Mouse (Mus musculus) lung, postnatal 0 days (tissue): Measurements from ENCODE around the gene Csad.

Experiments
- CTCF ChIP-seq: IDR thresholded peaks from 2 replicates; pipeline ENCODE4 v1.5.1; 2016; ENCODE audit warnings: antibody characterized with exemption, mild to moderate bottlenecking
- EP300 ChIP-seq: IDR thresholded peaks from 2 replicates; pipeline ENCODE4 v1.6.1; 2016; ENCODE audit warnings: antibody characterized with exemption, mild to moderate bottlenecking, control low read depth

DNA sequence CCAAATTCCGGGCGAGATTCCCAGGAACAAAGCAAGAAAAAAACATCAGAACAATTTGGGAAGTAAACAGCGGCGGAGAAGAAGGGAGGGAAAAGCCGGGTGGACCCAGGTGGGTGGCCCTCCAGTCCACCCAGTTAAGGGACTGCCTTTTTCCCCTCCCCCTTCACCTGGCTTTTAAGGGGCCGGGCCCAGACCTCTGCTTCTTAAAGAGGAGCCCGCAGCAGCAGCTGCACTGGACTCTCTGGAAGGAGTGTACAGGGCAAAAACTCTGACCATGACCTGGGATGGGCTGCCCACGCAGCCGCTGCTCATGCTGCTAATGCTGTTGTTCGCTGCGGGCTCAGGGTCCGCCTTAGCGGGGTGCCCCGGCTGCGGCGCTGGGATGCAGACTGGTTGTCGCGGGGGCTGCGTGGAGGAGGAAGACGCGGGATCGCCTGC is 60.2 kb downstream of the Csad start, which contains the start of gene Igfbp6:
- TF ChIP-seq EP300: no peak
- TF ChIP-seq CTCF: no peak
